Mouse (Mus musculus) ovary, postnatal 36 days (tissue): ENCODE data around the gene Btbd1.
"Not testable (repeated sequence)": the region's sequence is repeated elsewhere in the genome, so short reads cannot be mapped to it uniquely, and the experiment has no call there.

Experiments
- DNase-seq: peaks from one replicate; pipeline ENCODE4 v3.0.0; 2022; ENCODE audit warnings: low spot score, mixed read lengths

The Btbd1 gene

GRCm38 (mm10) chr7:81849633-81850032, 20.4 kb upstream of the Btbd1 start:
- DNase-seq: no peak

- no peak for DNase-seq
Measured at GRCm38 (mm10) chr7:81849214-81849613, 20.0 kb upstream of the Btbd1 start.

GRCm38 (mm10) chr7:81847777-81848176, 18.5 kb upstream of the Btbd1 start:
- no peak for DNase-seq

GRCm38 (mm10) chr7:81847010-81847409, 17.8 kb upstream of the Btbd1 start:
- DNase-seq: no peak

- DNase-seq: no peak
Measured at GRCm38 (mm10) chr7:81846008-81846407, 16.8 kb upstream of the Btbd1 start.

- DNase-seq: no peak
Measured at GRCm38 (mm10) chr7:81845313-81845712, 16.1 kb upstream of the Btbd1 start.

- DNase-seq: no peak
Measured at GRCm38 (mm10) chr7:81844801-81845200, 15.6 kb upstream of the Btbd1 start.

- no peak for DNase-seq
Measured at GRCm38 (mm10) chr7:81843903-81844302, 14.7 kb upstream of the Btbd1 start.

- DNase-seq: no peak
Measured at GRCm38 (mm10) chr7:81842998-81843397, 13.8 kb upstream of the Btbd1 start.

- no peak for DNase-seq
Measured at GRCm38 (mm10) chr7:81842141-81842540, 12.9 kb upstream of the Btbd1 start.

- DNase-seq: no peak
Measured at GRCm38 (mm10) chr7:81841439-81841838, 12.2 kb upstream of the Btbd1 start.

GRCm38 (mm10) chr7:81840661-81841181, 11.5 kb upstream of the Btbd1 start:
- DNase-seq: no peak

- no peak for DNase-seq
Measured at GRCm38 (mm10) chr7:81839746-81840145, 10.5 kb upstream of the Btbd1 start.

GRCm38 (mm10) chr7:81837771-81838170, 8.5 kb upstream of the Btbd1 start:
- DNase-seq: not testable (repeated sequence)

GRCm38 (mm10) chr7:81835430-81835829, 6.2 kb upstream of the Btbd1 start:
- DNase-seq: no peak

- DNase-seq: no peak
Measured at GRCm38 (mm10) chr7:81834847-81835246, 5.6 kb upstream of the Btbd1 start.

- DNase-seq: peak; percentile 70
Measured at GRCm38 (mm10) chr7:81828681-81829378, 401 bp downstream of the Btbd1 start.

- DNase-seq: no peak
Measured at GRCm38 (mm10) chr7:81827806-81828667, 1.2 kb downstream of the Btbd1 start.

- DNase-seq: no peak
Measured at GRCm38 (mm10) chr7:81825381-81825780, 3.9 kb downstream of the Btbd1 start.

GRCm38 (mm10) chr7:81824906-81825305, 4.3 kb downstream of the Btbd1 start:
- DNase-seq: no peak

- DNase-seq: no peak
Measured at GRCm38 (mm10) chr7:81806067-81806466, 23.2 kb downstream of the Btbd1 start.

GRCm38 (mm10) chr7:81789095-81789757, 40.0 kb downstream of the Btbd1 start, which contains the start of gene 3110040N11Rik:
3110040N11Rik (minus strand) TSS chr7:81789478.
- DNase-seq: peak; percentile 84
